Mouse (Mus musculus): Measurements from ENCODE around the gene 9430015G10Rik. TPM values are rescaled to one million over a fixed set of nuclear protein-coding genes. Genes with fewer than 3 reads are reported as not detected.

9430015G10Rik gene
- polyA plus RNA-seq, 1 experiment: 22.1 TPM

- Histone ChIP-seq H3K4me1 (ENCODE audit: control insufficient read depth, insufficient read depth, low read length) (no peaks in the 10 kb centered on the region), H3K27ac (ENCODE audit: insufficient read depth, low read length) (no peak overlapping the region), H3K4me3 (ENCODE audit: insufficient read depth, low read length) (peak overlapping the region; percentile 10; the same call in 1 of the 2 replicates)
- TF ChIP-seq CTCF (IDR thresholded peaks at IDR 0.05; ENCODE audit: borderline replicate concordance, insufficient read depth, low read length) (no peak), POLR2A (IDR thresholded peaks at IDR 0.05; ENCODE audit: low read depth, low read length) (no peak)
Measured at GRCm38 (mm10) chr4:156077499-156078301, 32.1 kb upstream of the 9430015G10Rik start.

DNA sequence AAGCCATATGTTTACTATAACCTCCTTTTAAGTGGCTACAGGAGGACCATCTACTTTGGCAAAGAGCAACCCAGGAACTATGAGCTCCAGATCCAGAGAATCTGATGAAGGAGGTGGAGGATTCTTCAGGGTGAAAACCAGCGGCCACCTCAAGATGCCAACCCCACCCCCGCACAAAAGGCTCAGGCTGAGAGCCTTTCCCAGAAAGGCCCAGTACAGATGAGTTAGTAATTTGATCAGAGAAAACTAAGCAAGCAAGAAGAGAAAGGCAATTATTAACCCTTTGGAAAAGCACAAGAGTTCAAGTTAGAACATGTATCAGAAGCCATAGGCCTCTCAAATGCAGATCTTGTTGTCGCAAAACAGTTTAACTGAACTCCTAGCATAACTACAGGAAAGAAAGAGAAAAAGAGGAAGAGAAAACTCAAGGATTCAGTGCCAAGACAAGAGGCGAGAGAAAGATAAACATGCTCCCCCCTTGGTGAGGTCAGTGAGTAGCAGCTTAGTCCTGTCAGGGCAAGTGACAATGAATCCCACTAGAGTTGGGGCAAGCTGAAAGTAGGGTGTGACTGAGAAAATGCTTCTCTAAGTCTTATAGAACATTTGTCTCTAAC, 27.1 kb upstream of the 9430015G10Rik start:
- TF ChIP-seq POLR2A (IDR thresholded peaks at IDR 0.05; ENCODE audit: low read depth, low read length) (no peak), CTCF (IDR thresholded peaks at IDR 0.05; ENCODE audit: borderline replicate concordance, insufficient read depth, low read length) (no peak)
- Histone ChIP-seq H3K27ac (ENCODE audit: insufficient read depth, low read length) (no peak overlapping the region), H3K4me1 (ENCODE audit: control insufficient read depth, insufficient read depth, low read length) (no peaks in the 10 kb centered on the region), H3K4me3 (ENCODE audit: insufficient read depth, low read length) (no peak overlapping the region)

GRCm38 (mm10) chr4:156083348-156083747, 26.4 kb upstream of the 9430015G10Rik start:
- TF ChIP-seq POLR2A (IDR thresholded peaks at IDR 0.05; ENCODE audit: low read depth, low read length) (no peak), CTCF (IDR thresholded peaks at IDR 0.05; ENCODE audit: borderline replicate concordance, insufficient read depth, low read length) (no peak)
- no peak overlapping the region for H3K27ac ChIP-seq (ENCODE audit: insufficient read depth, low read length)
- no peak overlapping the region for H3K4me3 ChIP-seq (ENCODE audit: insufficient read depth, low read length)
- no peaks in the 10 kb centered on the region for H3K4me1 ChIP-seq (ENCODE audit: control insufficient read depth, insufficient read depth, low read length)

DNA sequence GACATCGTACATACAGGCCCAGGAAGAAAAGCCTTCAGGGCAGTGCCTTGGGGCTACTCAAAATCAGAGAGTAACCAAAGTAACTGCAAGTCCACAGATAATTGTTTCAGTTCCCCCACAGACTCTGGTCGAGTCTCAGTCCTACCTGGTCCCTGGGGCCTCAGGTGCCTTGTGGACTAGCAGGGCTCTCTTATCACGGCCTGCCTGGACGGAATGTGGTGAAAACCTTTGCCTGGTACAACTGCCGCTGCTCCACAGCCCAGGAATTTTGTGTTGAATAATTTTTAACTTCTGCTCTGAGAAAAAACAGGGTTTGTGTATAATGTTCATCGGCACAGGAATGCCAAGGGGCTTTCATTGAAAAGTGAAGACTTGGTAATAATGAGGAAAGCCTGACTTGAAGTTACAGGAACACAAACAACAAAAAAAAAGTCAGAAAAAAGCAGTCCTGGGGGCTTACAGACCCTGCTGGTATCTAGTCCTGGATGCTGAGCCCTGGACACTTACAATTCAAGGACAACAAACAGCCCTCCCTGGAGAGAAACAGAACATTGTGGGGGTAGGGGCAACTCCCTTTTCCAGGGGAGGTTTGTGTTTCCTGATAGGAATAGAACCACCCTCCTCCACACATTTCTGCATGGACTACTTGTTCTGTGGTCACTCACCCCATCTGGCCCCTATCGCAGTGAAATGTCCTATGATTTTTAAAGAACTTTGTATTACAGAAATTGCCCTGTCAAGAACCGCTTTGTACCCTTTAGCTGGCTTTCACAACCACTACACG, 25.5 kb upstream of the 9430015G10Rik start:
- Histone ChIP-seq H3K4me1 (ENCODE audit: control insufficient read depth, insufficient read depth, low read length) (no peaks in the 10 kb centered on the region), H3K4me3 (ENCODE audit: insufficient read depth, low read length) (no peak overlapping the region), H3K27ac (ENCODE audit: insufficient read depth, low read length) (no peak overlapping the region)
- TF ChIP-seq CTCF (IDR thresholded peaks at IDR 0.05; ENCODE audit: borderline replicate concordance, insufficient read depth, low read length) (no peak), POLR2A (IDR thresholded peaks at IDR 0.05; ENCODE audit: low read depth, low read length) (no peak)

DNA sequence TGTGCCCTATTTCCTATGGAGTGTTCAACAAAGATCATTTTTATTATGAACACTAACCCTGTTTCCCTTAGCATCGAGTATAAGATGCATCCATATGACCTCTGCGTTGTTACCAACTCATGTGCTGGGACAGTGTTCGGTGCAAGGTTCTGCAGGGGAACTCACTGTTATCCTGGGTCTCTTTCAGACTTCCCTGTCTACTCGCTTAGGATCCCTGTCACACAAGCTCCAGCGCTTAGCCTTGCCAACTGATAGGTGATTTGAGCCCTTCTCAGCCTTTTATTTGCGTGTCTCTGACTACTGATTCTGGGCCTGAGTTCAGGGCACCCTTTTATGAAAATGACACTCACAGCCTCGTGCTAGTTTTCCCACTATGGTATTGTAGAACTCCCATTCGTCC, 24.5 kb upstream of the 9430015G10Rik start:
- H3K27ac ChIP-seq (ENCODE audit: insufficient read depth, low read length): no peak overlapping the region
- no peaks in the 10 kb centered on the region for H3K4me1 ChIP-seq (ENCODE audit: control insufficient read depth, insufficient read depth, low read length)
- no peak overlapping the region for H3K4me3 ChIP-seq (ENCODE audit: insufficient read depth, low read length)
- TF ChIP-seq CTCF (IDR thresholded peaks at IDR 0.05; ENCODE audit: borderline replicate concordance, insufficient read depth, low read length): no peak

DNA sequence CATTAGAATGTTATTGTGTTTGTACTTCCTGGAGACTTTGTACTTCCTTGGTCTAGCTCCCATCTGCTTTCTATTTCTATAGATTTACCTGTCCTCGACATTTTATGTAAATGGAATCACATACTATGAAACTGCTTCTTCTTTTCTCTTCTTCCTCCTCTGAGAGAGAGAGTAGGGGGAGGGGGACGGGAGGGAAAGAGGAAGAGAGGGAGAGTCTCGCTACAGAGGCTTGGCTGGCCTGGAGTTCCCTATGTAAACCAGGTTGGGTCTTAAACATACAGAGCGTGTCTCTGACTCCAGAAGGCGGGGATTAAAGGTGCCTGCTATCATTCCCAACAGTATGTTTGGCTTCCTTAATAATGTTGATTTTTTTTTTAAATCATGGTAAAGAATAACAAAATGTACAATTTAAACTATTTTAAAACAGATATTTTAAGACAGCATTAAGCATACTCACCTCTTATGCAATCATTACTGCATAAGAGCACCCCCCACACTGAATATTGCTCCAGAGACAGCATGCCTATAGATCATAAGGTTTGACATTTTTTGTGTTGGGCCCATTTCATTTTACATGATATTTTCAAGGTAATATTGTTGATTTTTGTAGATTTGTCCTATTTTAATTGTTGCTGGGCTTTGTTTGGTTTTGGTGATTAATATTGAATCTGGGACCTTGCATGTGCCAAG, 22.2 kb upstream of the 9430015G10Rik start:
- TF ChIP-seq POLR2A (IDR thresholded peaks at IDR 0.05; ENCODE audit: low read depth, low read length): no peak
- TF ChIP-seq CTCF (IDR thresholded peaks at IDR 0.05; ENCODE audit: borderline replicate concordance, insufficient read depth, low read length): no peak
- Histone ChIP-seq H3K4me1 (ENCODE audit: control insufficient read depth, insufficient read depth, low read length) (no peaks in the 10 kb centered on the region), H3K27ac (ENCODE audit: insufficient read depth, low read length) (no peak overlapping the region), H3K4me3 (ENCODE audit: insufficient read depth, low read length) (no peak overlapping the region)

DNA sequence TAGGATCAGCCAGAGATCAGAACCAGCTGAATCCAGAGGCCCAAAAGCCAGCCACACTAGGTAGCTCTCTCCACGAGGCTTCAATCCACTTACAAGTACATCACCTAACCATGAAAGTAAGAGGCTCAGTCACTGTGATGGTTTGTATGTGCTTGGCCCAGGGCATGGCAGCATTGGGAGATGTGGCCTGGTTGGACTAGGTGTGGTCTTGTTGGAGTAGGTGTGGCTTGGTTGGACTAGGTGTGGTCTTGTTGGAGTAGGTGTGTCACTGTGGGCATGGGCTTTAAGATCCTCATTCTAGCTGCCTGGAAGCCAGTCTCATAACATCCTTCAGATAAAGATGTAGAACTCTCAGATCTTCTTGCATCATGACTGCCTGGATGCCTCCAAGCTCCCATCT, 18.5 kb upstream of the 9430015G10Rik start:
- H3K4me1 ChIP-seq (ENCODE audit: control insufficient read depth, insufficient read depth, low read length): no peaks in the 10 kb centered on the region
- no peak for TF ChIP-seq POLR2A (IDR thresholded peaks at IDR 0.05; ENCODE audit: low read depth, low read length)
- no peak for TF ChIP-seq CTCF (IDR thresholded peaks at IDR 0.05; ENCODE audit: borderline replicate concordance, insufficient read depth, low read length)
- no peak overlapping the region for H3K27ac ChIP-seq (ENCODE audit: insufficient read depth, low read length)
- no peak overlapping the region for H3K4me3 ChIP-seq (ENCODE audit: insufficient read depth, low read length)

GRCm38 (mm10) chr4:156092765-156093164, 17.0 kb upstream of the 9430015G10Rik start:
- Histone ChIP-seq H3K4me3 (ENCODE audit: insufficient read depth, low read length) (no peak overlapping the region), H3K27ac (ENCODE audit: insufficient read depth, low read length) (no peak overlapping the region), H3K4me1 (ENCODE audit: control insufficient read depth, insufficient read depth, low read length) (no peaks in the 10 kb centered on the region)
- TF ChIP-seq POLR2A (IDR thresholded peaks at IDR 0.05; ENCODE audit: low read depth, low read length) (no peak), CTCF (IDR thresholded peaks at IDR 0.05; ENCODE audit: borderline replicate concordance, insufficient read depth, low read length) (no peak)

- no peak overlapping the region for H3K4me3 ChIP-seq (ENCODE audit: insufficient read depth, low read length)
Measured at GRCm38 (mm10) chr4:156093758-156094157, 16.0 kb upstream of the 9430015G10Rik start.

More at GRCm38 (mm10) chr4:156093758-156094157, 16.0 kb upstream of the 9430015G10Rik start:
- Histone ChIP-seq H3K4me1 (ENCODE audit: control insufficient read depth, insufficient read depth, low read length) (no peaks in the 10 kb centered on the region), H3K27ac (ENCODE audit: insufficient read depth, low read length) (no peak overlapping the region)
- TF ChIP-seq CTCF (IDR thresholded peaks at IDR 0.05; ENCODE audit: borderline replicate concordance, insufficient read depth, low read length) (no peak), POLR2A (IDR thresholded peaks at IDR 0.05; ENCODE audit: low read depth, low read length) (no peak)
